Mouse (Mus musculus) cerebellum, adult 8-10 months (tissue): ENCODE data around the gene Olfr539.
"Not testable (repeated sequence)": the region's sequence is repeated elsewhere in the genome, so short reads cannot be mapped to it uniquely, and the experiment has no call there.

Experiments
- DNase-seq: peaks from one replicate; pipeline ENCODE4 v3.0.0; 2022

Olfr539 gene

DNA sequence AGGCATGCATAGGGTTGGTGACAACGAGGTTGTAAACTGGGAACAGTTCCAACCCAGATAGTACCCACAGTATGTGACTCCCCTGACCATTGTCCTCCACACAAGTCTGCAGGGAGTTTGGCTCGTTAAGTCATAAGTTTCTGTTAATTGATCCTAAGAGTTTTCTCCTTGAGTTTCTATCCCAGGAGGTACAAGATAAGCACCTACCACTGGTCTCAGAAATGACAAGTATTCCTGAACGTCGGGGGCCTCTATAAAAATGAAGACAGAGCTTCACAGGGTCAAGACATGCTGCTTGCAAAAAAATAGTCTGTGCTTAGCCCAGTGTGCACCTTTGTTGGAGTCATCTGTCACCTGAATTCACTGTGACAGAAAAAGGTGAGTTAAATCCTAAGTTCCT is at the start of gene Olfr539:
Olfr539 (plus strand) TSS at position 301 of the 400 bp plus-strand sequence.
- DNase-seq = no peak

- not testable (repeated sequence) for DNase-seq
These were observed 31.1 kb upstream of the Olfr539 start, which contains the start of gene Olfr61 for GRCm38 (mm10) chr7:140628670-140629069. Gene Olfr61, plus strand, starts transcription at chr7:140628970.

DNA sequence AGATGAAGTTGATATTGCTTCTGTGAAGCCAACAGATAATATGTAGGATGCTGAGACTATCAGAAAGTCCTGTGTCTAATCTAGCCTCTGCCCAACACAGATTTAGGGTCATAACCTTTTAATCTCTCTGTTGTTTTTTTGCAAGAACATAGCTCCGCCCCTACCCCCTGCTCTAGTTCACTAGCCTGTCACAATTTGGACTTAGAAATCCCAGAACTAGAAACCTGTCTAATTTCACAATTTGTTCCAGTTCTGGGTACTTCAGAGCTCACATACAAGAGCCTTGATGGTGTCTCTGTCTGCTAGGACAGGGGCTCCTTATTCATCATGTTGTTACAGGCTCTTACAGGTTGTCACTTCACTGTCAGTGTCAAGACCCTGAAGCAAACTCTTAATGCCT is 29.2 kb upstream of the Olfr539 start:
- no peak for DNase-seq

DNA sequence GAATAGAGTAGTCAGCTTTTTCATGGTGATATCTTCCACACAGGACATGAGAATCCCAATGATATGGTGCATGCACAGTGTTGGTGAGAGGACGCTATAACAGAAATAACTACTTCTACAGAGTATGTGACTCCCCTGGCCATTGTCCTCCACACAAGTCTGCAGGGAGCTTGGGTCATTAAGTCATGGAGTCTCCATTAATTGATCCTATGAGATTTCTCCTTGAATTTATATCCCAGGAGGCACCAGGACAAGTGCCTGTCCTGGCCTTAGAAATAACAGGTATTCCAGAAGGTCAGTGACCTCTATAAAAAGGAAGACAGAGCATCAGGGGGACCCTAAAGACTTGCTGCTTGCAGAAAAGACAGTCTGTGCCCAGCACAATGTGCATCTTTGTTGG is 13.6 kb upstream of the Olfr539 start, which contains the start of gene Olfr53:
Olfr53 (plus strand) TSS at position 301 of the 400 bp plus-strand sequence.
- DNase-seq = no peak

GRCm38 (mm10) chr7:140670693-140671092 is 11.0 kb downstream of the Olfr539 start:
- DNase-seq = not testable (repeated sequence)

GRCm38 (mm10) chr7:140675863-140676262 is 16.1 kb downstream of the Olfr539 start:
- no peak for DNase-seq

DNA sequence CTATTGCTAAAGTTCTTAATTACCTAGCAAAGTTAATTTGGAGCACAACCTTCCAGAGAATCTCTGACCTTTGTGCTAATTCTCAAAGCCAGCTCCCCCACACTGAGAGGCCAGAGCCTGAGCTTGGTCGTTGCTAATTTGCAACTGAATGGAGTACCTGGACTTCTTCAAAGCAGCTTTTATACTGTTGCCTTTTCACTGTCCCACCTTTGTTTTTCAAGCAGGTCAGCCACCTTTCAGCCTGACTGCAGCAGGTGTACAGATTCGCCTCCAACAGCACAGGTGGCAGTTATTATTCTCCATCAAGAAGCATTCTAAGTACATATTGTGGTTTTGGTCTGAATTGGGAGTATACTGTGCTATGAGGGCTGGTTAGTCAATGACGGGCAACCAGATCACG is 19.9 kb downstream of the Olfr539 start:
- DNase-seq = not testable (repeated sequence)

DNA sequence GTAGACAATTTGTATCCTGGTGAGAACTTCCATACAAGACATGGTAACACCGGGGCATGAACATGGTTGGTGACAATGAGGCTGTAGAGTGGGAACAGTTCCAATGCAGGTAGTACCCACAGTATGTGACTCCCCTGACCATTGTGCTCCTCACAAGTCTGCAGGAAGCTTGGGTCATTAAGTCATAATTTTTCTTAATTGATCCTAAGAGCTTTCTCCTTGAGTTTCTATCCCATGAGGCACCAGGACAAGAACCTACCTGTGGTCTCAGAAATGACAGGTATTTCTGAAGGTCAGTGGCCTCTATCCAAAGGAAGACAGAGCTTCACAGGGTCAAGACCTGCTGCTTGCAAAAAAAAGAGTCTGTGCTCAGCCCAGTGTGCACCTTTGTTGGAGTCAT is 21.9 kb downstream of the Olfr539 start, which contains the start of gene Olfr45:
Olfr45 (plus strand) TSS at position 301 of the 400 bp plus-strand sequence.
- DNase-seq = no peak

GRCm38 (mm10) chr7:140696967-140697366 is 37.2 kb downstream of the Olfr539 start, which contains the start of gene Olfr541:
Gene Olfr541, plus strand, starts transcription at chr7:140697267.
- no peak for DNase-seq

- no peak for DNase-seq
These were observed 46.6 kb downstream of the Olfr539 start for GRCm38 (mm10) chr7:140706348-140706747.

DNA sequence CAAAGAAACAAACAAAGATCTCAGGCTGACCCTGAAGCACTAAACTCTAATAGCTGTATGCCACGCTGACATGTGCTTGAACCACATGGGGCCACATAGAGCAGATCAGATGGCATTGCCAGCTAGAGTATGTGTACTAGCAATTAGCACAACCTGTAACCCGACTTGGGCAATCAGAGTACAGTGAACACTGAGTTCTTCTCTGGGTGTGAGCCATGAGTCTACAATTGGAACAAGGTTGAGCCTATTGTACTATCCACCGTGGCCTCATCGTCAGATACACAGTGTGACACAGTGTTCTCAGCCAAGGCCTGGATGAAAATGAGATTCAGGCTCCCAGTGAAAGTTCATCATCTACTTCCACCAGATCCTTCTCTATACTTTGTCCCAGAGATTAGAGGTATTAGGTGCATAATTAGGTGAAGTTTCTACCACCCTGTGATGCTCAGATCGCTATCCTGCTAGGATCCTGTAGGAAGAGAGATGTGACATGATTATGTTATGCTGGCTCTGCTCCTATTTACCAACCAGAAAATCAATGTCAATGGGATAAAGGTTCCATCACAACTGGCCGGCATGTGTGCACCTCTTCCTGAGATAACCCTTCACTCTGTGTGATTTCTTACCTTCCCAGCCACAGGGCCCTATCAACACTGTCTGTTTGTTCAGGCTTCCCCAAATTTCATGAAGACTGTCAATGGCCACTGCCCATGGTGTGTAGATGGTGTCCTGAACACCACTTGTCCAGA is 48.0 kb downstream of the Olfr539 start:
- no peak for DNase-seq

DNA sequence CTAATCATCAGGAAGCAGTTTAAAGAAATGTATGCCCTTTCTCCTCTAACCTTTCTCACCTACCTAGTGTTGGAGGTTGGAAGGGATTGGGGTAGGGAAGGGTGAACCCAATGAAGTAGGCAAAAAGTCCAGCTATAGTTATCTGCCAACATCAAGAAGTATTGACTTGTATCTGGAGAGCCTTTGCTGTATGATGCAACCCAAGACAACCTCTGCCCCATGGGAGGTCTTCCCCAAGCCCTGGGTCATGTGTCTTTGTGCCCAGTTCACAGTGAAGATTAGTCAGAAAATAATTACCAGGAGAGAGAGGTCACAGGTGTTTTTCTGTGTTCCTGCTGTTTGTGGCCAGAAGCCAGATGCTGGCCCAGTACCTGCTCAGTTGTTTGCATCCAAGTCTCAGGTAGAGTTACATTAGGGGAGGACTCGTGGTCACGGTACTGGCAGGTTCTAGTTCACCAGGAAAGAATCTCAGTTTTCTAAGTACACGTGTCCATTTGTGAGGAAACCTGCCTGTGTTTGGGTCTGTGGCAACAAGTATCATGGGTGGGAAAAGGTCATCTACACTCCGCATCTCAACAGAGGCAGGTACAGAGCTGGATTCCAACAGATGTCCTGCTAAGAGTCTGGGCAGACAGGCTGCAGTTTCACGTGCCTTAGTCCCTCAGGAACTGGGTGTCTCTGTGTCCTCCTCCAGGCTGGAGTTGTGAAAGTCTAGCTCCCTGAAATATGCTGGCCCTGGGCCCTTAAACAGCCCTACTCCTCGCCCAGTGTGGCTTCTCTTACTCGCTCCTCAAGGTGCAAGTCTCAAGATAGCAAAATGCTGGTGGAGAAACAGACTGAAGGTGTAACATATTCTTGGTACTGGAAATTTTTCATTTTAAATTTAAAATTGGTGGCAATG is 57.7 kb downstream of the Olfr539 start:
- DNase-seq = no peak

DNA sequence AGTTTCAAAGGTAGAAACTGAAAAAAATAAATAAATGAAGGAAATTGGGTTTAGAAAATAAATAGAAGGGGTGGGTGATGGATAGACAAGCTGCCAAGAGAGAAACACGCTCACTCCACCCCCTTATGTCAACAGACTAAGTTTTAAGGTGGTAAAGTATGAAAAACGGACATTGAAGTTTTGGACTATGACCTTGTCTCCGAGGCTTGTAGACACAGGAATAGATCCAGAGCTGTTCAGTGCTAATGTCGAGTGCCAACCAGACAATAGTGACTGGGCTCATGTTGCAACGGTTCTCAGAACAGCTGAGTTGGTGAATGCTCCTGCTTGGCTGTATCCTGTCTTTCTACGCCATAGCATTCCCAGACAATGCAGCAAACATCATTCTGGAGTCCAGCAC is 61.4 kb downstream of the Olfr539 start:
- no peak for DNase-seq

GRCm38 (mm10) chr7:140725558-140725957 is 65.8 kb downstream of the Olfr539 start:
- DNase-seq = no peak
